Mouse (Mus musculus) heart, embryonic 13.5 days (tissue): ENCODE measurements around the gene Utrn. TPM values are rescaled to one million over a fixed set of nuclear protein-coding genes. Genes with fewer than 3 reads are reported as not detected.

Source experiments
- ATAC-seq: fragments of 200-750 bp; cut with Nextera tagmentation; 2 replicates; pipeline ENCODE4 v1.8.0; 2017; ENCODE audit warnings: moderate TSS enrichment; ENCODE audit not compliant: insufficient number of reproducible peaks, low FRiP score, low TSS enrichment; ENCODE audit errors: extremely low read depth
- H3K27ac ChIP-seq: fragments of 300-500 bp; sonication (generic); replicated peaks from 2 replicates; pipeline ENCODE4 v1.5.1; 2015; ENCODE audit warnings: moderate library complexity, mild to moderate bottlenecking, inconsistent platforms
- H3K27me3 ChIP-seq: fragments of 300-500 bp; sonication (generic); replicated peaks from 2 replicates; pipeline ENCODE4 v1.6.1; 2015; ENCODE audit warnings: mild to moderate bottlenecking, inconsistent platforms
- H3K36me3 ChIP-seq: fragments of 300-500 bp; sonication (generic); 2 replicates; pipeline ENCODE4 v1.6.1; 2015; ENCODE audit warnings: mild to moderate bottlenecking, inconsistent platforms
- H3K4me1 ChIP-seq: fragments of 300-500 bp; sonication (generic); 2 replicates; pipeline ENCODE4 v1.6.1; 2015; ENCODE audit warnings: inconsistent platforms
- H3K4me2 ChIP-seq: fragments of 300-500 bp; sonication (generic); 2 replicates; pipeline ENCODE4 v1.6.1; 2015; ENCODE audit warnings: inconsistent platforms, mild to moderate bottlenecking, moderate library complexity
- H3K4me3 ChIP-seq: fragments of 300-500 bp; sonication (generic); 2 replicates; pipeline ENCODE4 v1.5.1; 2015; ENCODE audit warnings: moderate library complexity, mild to moderate bottlenecking, inconsistent platforms
- H3K9ac ChIP-seq: fragments of 300-500 bp; sonication (generic); 2 replicates; pipeline ENCODE4 v1.6.1; 2015; ENCODE audit warnings: inconsistent platforms, mild to moderate bottlenecking, moderate library complexity
- H3K9me3 ChIP-seq: fragments of 300-500 bp; sonication (generic); 2 replicates; pipeline ENCODE4 v1.6.1; 2016; ENCODE audit warnings: inconsistent platforms
- WGBS: fragments of 180-500 bp; shearing (Covaris S2); methylation state at CpG from one replicate; pipeline ENCODE4 v1.1.7; 2015; ENCODE audit warnings: mixed read lengths; 5-methylcytosine and 5-hydroxymethylcytosine counted together
- polyA plus RNA-seq: library from polyadenylated mRNA; unstranded; fragments of >200 nt; fragmentation: Nextera tagmentation; extraction: Ambion mirVana; gene quantifications from 2 replicates; pipeline ENCODE4 v1.2.1, GENCODE M21; 2015

Gene Utrn
- polyA plus RNA-seq, 1 experiment from 2014 or later = 55.8 TPM

DNA sequence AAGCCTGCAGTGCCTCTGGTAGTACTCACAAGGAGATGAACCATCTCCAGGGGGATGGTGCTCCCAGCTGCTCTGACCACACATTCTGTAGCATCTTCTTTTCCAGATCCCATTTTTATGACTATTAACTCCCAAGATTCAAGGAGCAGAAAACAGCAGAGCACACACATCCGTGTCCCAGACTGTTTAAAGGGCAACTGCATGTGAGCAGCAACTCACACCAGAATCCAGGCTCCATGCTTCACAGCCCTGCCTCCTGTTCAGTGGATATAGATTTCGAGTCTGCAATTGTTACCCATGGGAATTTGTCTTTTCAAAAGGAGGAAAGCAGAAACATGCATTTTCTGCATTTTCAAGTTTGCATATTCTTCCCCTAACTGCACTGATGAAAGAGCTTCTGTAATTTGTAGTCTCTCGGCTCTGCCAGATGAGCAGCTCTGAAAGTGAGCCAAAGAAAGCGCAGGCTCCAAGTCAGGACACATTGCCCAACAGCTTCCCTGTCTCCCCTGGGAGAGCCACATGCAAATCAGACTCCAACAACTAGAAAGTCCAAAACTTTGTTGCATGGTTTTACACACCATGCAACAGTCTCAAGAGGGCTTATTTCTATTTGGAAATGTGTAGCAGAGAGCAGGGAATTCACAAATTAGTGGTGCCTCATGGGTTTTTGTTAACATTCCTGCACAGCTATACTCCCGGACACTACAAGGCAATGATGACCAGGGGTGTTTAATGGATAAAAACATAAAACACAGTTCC, 111.0 kb downstream of the Utrn start:
- no peak overlapping the region for H3K9ac ChIP-seq
- no peaks in the 10 kb centered on the region for H3K36me3 ChIP-seq
- no peak overlapping the region for H3K4me2 ChIP-seq
- no peak overlapping the region for H3K27ac ChIP-seq
- ATAC-seq = no peak
- H3K4me1 ChIP-seq = peaks cover 11% of the 10 kb centered on the region
- no peaks in the 10 kb centered on the region for H3K27me3 ChIP-seq
- H3K9me3 ChIP-seq = no peaks in the 10 kb centered on the region
- no peak overlapping the region for H3K4me3 ChIP-seq
- WGBS = 56% methylated on average over 5 of the region's 5 CpGs

DNA sequence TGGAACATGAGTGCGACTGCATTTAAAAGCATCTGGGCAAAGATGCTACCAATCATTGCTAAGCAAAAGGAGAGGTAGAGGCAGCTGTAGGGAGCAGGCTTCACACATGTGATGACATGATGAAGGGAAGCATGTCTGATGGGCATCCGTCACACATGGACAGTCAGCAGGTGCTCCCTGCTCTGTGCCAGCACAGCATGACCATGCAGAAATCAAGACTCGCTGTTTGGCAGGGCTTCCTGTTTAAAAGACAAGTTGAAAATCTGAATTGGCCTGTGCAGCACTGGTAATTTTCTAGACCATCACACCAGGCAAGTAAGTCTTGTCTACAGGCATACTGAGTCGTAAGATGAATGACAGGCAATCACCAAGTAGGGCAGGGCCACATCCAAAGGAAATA, 112.5 kb downstream of the Utrn start:
- H3K27ac ChIP-seq = no peak overlapping the region
- no peak overlapping the region for H3K9ac ChIP-seq
- H3K36me3 ChIP-seq = no peaks in the 10 kb centered on the region
- no peak for ATAC-seq
- no peak overlapping the region for H3K4me2 ChIP-seq
- 90% methylated on average over 4 of the region's 4 CpGs for WGBS
- peaks cover 11% of the 10 kb centered on the region for H3K4me1 ChIP-seq
- H3K4me3 ChIP-seq = no peak overlapping the region
- H3K27me3 ChIP-seq = no peaks in the 10 kb centered on the region
- H3K9me3 ChIP-seq = no peaks in the 10 kb centered on the region

DNA sequence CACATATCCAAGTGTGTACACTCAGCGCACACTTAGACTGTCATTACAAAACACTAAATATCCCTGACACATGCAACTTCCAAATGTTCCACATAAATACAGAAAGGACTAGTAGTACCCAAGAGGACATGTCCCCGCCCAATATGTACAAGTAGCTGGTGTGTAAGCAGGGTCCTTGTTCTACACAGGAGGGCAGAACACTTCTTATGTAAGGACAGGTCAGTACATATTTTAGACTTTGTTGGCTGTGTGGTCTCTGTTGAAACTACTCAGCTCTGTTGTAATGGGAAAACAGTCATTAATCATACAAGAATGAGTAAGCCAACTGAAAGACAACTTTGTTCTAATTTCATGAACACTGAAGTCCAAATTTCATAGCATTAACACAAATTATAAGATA, 114.3 kb downstream of the Utrn start:
- Histone ChIP-seq H3K4me2 (no peak overlapping the region), H3K36me3 (peaks cover 6% of the 10 kb centered on the region), H3K27me3 (no peaks in the 10 kb centered on the region), H3K4me1 (peaks cover 11% of the 10 kb centered on the region), H3K4me3 (no peak overlapping the region), H3K9ac (no peak overlapping the region), H3K27ac (no peak overlapping the region), H3K9me3 (no peaks in the 10 kb centered on the region)
- 89% methylated on average over 2 of the region's 2 CpGs for WGBS
- ATAC-seq = no peak

DNA sequence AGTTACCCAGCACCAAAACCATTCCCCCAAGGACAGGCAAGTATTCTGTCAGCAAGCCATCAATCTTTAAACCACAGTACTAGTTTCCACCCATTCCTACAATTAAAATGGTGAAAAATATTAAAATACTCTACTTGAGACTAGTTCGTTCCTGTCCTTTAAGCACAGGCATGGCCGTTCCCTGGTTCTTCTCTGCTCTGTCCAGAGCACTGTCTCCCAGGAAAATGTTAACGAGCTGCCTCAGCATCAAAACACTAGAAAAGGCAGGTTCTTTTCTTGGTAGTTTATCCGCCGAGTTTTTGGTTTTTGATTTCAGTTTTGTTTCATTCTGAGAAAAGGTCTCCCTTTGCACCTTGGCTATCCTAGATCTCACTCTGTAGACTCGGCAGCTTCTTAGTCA, 115.0 kb downstream of the Utrn start:
- Histone ChIP-seq H3K4me3 (no peak overlapping the region), H3K27ac (no peak overlapping the region), H3K4me1 (peaks cover 11% of the 10 kb centered on the region), H3K9me3 (no peaks in the 10 kb centered on the region), H3K27me3 (no peaks in the 10 kb centered on the region), H3K4me2 (no peak overlapping the region), H3K36me3 (peaks cover 14% of the 10 kb centered on the region), H3K9ac (no peak overlapping the region)
- WGBS = 80% methylated on average over 6 of the region's 6 CpGs
- ATAC-seq = no peak

DNA sequence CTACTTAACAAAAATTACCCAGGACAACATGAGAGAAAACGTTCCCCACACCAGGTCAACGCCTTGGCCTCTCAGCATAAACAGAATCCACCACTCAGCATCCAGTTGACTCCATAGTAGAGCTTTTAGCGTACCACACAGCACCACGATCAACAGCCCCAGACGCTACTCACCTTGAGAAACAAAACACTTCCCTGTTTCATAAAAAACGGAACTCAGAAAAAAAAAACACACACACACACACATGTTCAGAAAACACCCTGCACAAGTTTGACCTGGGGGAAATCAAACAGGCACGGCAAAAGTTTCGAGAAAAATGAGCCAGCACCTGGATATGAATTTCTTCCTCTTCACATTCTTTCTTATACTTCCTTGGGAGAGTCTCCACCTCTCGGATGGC, 125.4 kb downstream of the Utrn start:
- Histone ChIP-seq H3K9me3 (no peaks in the 10 kb centered on the region), H3K4me2 (no peak overlapping the region), H3K9ac (no peak overlapping the region), H3K36me3 (peaks cover 52% of the 10 kb centered on the region), H3K27ac (no peak overlapping the region), H3K4me1 (peaks cover 24% of the 10 kb centered on the region), H3K4me3 (no peak overlapping the region), H3K27me3 (no peaks in the 10 kb centered on the region)
- ATAC-seq = no peak
- 85% methylated on average over 9 of the region's 9 CpGs for WGBS

DNA sequence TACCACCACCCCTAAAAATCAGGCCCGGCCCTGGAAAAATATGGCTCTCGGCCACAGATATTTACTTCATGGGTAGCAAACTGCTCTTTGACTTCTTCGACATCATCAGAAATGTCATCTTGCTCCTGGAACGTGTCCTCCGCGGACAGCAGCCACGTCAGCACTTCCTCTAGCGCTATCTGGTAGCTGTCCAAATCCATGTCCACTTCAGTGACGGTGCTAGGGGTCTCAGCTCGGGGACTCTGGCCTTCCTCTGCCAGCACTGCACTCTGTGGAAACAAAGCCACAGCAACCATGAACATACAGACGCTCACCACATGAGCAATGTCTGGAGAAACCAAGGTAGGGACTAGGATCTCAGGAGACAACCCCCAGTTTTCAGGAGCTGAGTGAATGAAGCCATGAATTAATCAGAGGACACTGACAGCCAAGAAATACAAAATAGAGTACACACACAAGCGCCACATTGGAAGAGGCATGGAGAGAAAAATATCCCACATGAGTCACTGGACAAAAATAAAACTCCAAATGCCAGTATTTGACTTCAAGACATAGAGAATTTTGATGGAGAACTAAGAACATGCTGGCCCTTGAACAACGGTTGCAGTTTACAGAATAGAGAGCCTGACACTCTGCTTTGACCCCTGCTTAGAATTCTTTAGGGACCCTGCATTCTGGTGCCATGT, 129.7 kb downstream of the Utrn start:
- peaks cover 43% of the 10 kb centered on the region for H3K4me1 ChIP-seq
- no peaks in the 10 kb centered on the region for H3K27me3 ChIP-seq
- H3K4me2 ChIP-seq = no peak overlapping the region; the same call in 1 of the 2 replicates
- peaks cover 65% of the 10 kb centered on the region for H3K36me3 ChIP-seq
- WGBS = 41% methylated on average over 13 of the region's 13 CpGs
- no peak overlapping the region for H3K4me3 ChIP-seq
- ATAC-seq = no peak
- peaks cover 4% of the 10 kb centered on the region; the same call in 1 of the 2 replicates for H3K9me3 ChIP-seq
- 0 out of 2 replicates have a peak overlapping the region, but pooled peaks have one; percentile 10 for H3K9ac ChIP-seq
- peak overlapping the region; percentile 77 for H3K27ac ChIP-seq

DNA sequence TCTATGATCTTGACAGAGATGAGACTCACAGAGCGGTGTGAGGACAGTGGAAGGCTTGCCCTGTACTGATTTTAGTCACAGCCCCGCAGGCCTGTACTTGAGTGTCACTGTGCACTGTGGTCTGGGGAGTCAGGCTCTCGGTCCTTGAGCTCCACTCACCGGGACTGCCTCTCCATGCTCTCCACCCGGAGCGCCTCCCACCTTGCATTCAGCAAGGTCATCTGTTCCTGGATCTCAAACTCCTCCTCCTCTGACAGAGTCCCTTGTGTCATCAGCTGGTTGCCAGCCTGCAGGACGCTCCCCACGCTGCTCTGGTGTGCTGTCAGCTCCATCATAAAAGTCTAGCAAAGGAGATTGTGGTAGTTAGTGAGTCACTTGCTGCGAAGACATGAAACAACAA, 131.2 kb downstream of the Utrn start:
- no peaks in the 10 kb centered on the region for H3K27me3 ChIP-seq
- peaks cover 4% of the 10 kb centered on the region; the same call in 1 of the 2 replicates for H3K9me3 ChIP-seq
- no peak for ATAC-seq
- WGBS = 49% methylated on average over 9 of the region's 9 CpGs
- no peak overlapping the region for H3K9ac ChIP-seq
- peaks cover 43% of the 10 kb centered on the region for H3K4me1 ChIP-seq
- H3K27ac ChIP-seq = peak overlapping the region; percentile 36
- H3K4me2 ChIP-seq = no peak overlapping the region
- no peak overlapping the region for H3K4me3 ChIP-seq
- H3K36me3 ChIP-seq = peaks cover 63% of the 10 kb centered on the region

DNA sequence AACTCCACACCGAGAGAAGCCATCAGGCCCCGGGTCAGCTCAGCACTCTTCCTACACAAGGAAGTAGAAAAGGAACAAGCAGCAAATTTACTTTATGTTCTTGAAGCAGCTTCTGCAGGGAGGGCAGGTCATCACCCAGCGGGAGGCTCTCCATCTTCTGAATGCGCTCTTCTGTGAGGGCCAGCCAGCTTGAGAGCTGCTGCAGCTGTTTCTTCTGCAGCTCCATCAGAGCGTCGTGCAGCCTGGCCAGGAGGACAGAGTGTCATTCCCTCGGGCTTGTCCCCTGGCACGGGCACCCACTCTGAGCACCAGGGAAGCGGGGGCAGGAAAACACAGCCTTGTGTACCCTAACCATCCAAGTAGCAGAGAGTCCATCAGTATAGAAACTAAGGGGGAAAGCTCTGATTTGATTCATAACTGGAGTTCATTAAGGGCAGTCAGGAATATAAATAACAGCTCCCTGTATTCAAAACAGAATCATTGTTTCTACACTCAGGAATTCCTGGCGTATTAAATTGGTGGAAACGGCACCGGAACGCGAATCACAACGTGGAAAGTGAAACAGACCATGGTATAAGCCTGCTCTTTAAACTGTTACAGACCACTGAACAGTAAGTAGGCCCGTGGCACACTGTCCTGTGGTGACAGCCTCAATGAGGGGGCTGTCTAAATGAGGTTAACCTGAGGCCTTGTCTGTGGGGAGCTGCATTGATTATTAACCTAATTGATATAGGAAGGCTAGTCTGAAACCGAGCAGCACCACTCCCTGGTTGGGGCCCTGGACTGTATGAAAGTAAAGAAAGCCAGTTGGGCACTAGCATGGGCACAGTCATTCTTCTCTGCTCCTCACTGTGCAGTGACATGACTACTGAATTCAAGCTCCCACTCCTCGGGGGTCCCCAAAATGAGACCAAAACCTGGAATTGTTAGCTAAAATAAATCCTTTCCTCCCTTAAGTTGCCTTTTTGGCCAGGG, 132.0 kb downstream of the Utrn start:
- WGBS = 67% methylated on average over 18 of the region's 18 CpGs
- Histone ChIP-seq H3K36me3 (peaks cover 65% of the 10 kb centered on the region), H3K4me3 (no peak overlapping the region), H3K27me3 (no peaks in the 10 kb centered on the region), H3K9ac (peak overlapping the region; percentile 44; the same call in 1 of the 2 replicates), H3K4me2 (no peak overlapping the region), H3K4me1 (peaks cover 43% of the 10 kb centered on the region), H3K27ac (peak overlapping the region; percentile 36), H3K9me3 (peaks cover 4% of the 10 kb centered on the region; the same call in 1 of the 2 replicates)
- no peak for ATAC-seq

DNA sequence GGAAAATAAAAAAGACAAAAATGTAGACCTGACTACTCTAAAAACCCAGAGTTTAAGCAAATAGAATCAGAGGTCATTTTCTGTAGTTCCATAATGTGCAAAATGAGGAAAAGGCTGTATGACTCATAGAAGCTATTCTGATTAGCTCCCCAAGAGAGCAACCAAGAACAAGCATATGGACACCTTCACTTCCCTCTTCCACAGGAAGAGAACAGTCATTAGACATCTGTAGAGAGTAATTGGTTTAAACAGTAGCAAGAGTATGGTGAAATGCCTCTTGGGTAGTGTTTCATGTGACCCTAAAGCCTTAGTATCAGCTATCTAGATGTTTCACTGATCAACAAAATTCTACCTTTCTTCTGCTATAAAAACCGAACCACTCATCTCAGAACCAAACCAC, 133.5 kb downstream of the Utrn start:
- H3K4me3 ChIP-seq = no peak overlapping the region
- H3K27me3 ChIP-seq = no peaks in the 10 kb centered on the region
- H3K4me2 ChIP-seq = no peak overlapping the region
- H3K4me1 ChIP-seq = peaks cover 37% of the 10 kb centered on the region
- H3K9me3 ChIP-seq = peaks cover 4% of the 10 kb centered on the region; the same call in 1 of the 2 replicates
- no peak overlapping the region for H3K27ac ChIP-seq
- WGBS = 95% methylated on average over 1 of the region's 1 CpGs
- H3K36me3 ChIP-seq = peaks cover 70% of the 10 kb centered on the region
- no peak for ATAC-seq
- no peak overlapping the region for H3K9ac ChIP-seq

DNA sequence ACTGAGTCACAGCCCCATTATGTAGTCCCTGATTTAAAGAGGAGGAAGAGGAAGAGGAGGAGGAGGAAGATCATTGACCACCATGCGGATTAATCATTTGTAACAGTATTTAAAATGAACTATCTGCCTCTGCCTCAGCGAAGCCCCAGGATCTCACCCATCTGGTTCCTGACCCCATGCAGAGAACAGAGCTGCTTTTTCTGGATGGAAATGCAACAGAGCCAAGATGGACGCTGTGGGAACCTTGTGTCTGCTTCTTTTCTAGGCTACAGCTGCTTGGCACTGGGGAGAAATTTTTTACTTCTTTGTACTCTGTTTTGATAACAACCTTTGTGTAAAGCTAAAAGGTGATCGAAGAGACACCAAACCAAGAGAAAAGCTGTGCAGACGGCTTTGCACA, 137.7 kb downstream of the Utrn start:
- 76% methylated on average over 5 of the region's 5 CpGs for WGBS
- H3K9me3 ChIP-seq = peaks cover 4% of the 10 kb centered on the region; the same call in 1 of the 2 replicates
- H3K9ac ChIP-seq = no peak overlapping the region
- H3K27ac ChIP-seq = no peak overlapping the region
- no peak overlapping the region for H3K4me2 ChIP-seq
- peaks cover 75% of the 10 kb centered on the region for H3K36me3 ChIP-seq
- H3K4me3 ChIP-seq = no peak overlapping the region
- no peak for ATAC-seq
- H3K27me3 ChIP-seq = no peaks in the 10 kb centered on the region
- 0 out of 2 replicates have a peak, but pooled peaks cover 7% of the 10 kb centered on the region for H3K4me1 ChIP-seq

DNA sequence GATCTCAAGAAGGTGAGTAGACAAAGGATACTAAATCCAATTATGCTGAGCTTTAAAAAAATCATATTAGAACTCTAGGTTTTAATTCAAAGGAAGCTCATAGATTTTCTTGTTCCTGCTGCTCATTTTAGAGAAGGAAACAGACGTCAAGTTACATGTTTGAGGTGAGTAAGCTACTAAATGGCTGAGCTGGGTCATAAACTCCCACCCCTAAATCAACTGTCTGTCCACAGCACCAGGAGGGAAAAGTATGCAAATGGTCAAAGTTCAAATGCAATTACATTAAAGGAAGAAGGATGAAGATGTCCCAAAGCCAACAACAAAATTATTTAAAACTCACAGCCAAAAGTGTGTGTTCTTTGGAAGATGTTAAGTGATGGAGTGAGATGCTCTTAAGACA, 139.5 kb downstream of the Utrn start:
- WGBS = 58% methylated on average over 1 of the region's 1 CpGs
- Histone ChIP-seq H3K27me3 (no peaks in the 10 kb centered on the region), H3K4me2 (no peak overlapping the region), H3K4me1 (peaks cover 15% of the 10 kb centered on the region), H3K36me3 (peaks cover 63% of the 10 kb centered on the region), H3K27ac (no peak overlapping the region), H3K4me3 (no peak overlapping the region), H3K9ac (no peak overlapping the region), H3K9me3 (peaks cover under 1% of the 10 kb centered on the region; the same call in 1 of the 2 replicates)
- no peak for ATAC-seq
